Mouse (Mus musculus) C2C12 (cell line): ENCODE measurements around the gene Ush2a. TPM values are rescaled to one million over a fixed set of nuclear protein-coding genes. Genes with fewer than 3 reads are reported as not detected.

Experiments
- H3K27me3 ChIP-seq: one replicate; pipeline ENCODE4 v1.6.1; 2011; ENCODE audit not compliant: control insufficient read depth, insufficient read depth, insufficient read length
- H3K36me3 ChIP-seq: one replicate; pipeline ENCODE4 v1.6.1; 2011; ENCODE audit not compliant: control insufficient read depth, insufficient read depth
- H3K4me3 ChIP-seq: one replicate; pipeline ENCODE4 v1.5.1; 2011; ENCODE audit warnings: mild to moderate bottlenecking, control low read depth; ENCODE audit not compliant: poor library complexity, insufficient read depth, severe bottlenecking
- H3K79me2 ChIP-seq: one replicate; pipeline ENCODE4 v1.6.1; 2011; ENCODE audit not compliant: control insufficient read depth, insufficient read depth
- H3K79me3 ChIP-seq: one replicate; pipeline ENCODE4 v1.6.1; 2011; ENCODE audit warnings: low read depth, control low read depth
- H3ac ChIP-seq: one replicate; pipeline ENCODE3; 2011; ENCODE audit warnings: low read depth; ENCODE audit not compliant: control insufficient read depth, insufficient read length
- CEBPB ChIP-seq: IDR thresholded peaks from one replicate; pipeline ENCODE4 v1.6.1; 2011; ENCODE audit warnings: low read depth, mild to moderate bottlenecking, control low read depth, moderate library complexity
- CTCF ChIP-seq: IDR thresholded peaks from one replicate; pipeline ENCODE4 v1.5.1; 2011; ENCODE audit not compliant: control insufficient read depth, insufficient read depth, insufficient read length
- FOSL1 ChIP-seq: IDR thresholded peaks from one replicate; pipeline ENCODE4 v1.8.0; 2011; ENCODE audit warnings: mild to moderate bottlenecking, low read length; ENCODE audit not compliant: poor library complexity, insufficient read depth, severe bottlenecking
- MAX ChIP-seq: IDR thresholded peaks from one replicate; pipeline ENCODE4 v1.6.1; 2011; ENCODE audit warnings: mild to moderate bottlenecking, control low read depth
- MYOD1 ChIP-seq: IDR thresholded peaks from one replicate; pipeline ENCODE4 v1.6.1; 2011; ENCODE audit warnings: low read depth; ENCODE audit not compliant: control insufficient read depth, insufficient read length
- MYOG ChIP-seq: IDR thresholded peaks from one replicate; pipeline ENCODE4 v1.6.1; 2011; ENCODE audit not compliant: control insufficient read depth, insufficient read length; ENCODE audit errors: extremely low read depth
- USF1 ChIP-seq: IDR thresholded peaks from one replicate; pipeline ENCODE4 v1.6.1; 2011; ENCODE audit warnings: low read depth, mild to moderate bottlenecking, control low read depth, moderate library complexity
- polyA plus RNA-seq: library from polyadenylated mRNA; unstranded; fragments of >200 nt; fragmentation: generic; extraction: Trizol; gene quantifications from one replicate; pipeline ENCODE4 v1.2.1, GENCODE M21; 2012; ENCODE audit warnings: missing spikeins

Gene Ush2a
- polyA plus RNA-seq, 1 experiment: not detected

GRCm38 (mm10) chr1:188805069-188805468 is 543.2 kb downstream of the Ush2a start:
- Histone ChIP-seq H3K4me3 (no peak overlapping the region), H3K27me3 (no peaks in the 10 kb centered on the region), H3K79me3 (no peaks in the 10 kb centered on the region), H3ac (no peak overlapping the region), H3K79me2 (no peaks in the 10 kb centered on the region), H3K36me3 (no peaks in the 10 kb centered on the region)
- no peak for TF ChIP-seq MAX
- no peak for TF ChIP-seq CEBPB
- no peak for TF ChIP-seq USF1
- no peak for TF ChIP-seq CTCF
- TF ChIP-seq FOSL1: no peak
- TF ChIP-seq MYOD1: no peak
- TF ChIP-seq MYOG: no peak

DNA sequence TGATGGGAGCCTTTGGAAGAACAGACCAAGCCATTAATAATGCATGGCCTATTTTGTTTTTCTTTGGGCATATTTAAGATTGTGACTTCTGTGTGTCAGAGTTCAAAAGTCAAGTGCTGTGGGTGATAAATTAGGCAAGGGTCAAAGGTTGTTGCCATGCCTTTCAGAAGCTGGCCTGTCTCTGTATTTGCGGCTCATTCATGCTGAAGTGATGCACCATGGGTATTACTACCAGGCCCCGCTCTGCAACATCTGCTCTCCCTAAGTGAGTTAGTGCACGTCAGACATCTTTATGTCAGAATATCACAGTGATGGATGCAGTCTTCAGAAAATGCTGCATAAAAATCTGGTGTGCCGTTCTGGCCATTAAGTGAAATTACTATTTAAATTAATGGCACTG is 544.0 kb downstream of the Ush2a start:
- TF ChIP-seq MYOD1 (no peak), FOSL1 (no peak), MYOG (no peak), CTCF (no peak), CEBPB (no peak), MAX (no peak), USF1 (no peak)

GRCm38 (mm10) chr1:188810631-188811030 is 548.8 kb downstream of the Ush2a start:
- Histone ChIP-seq H3K4me3 (no peak overlapping the region), H3K79me3 (no peaks in the 10 kb centered on the region), H3K27me3 (no peaks in the 10 kb centered on the region), H3K79me2 (no peaks in the 10 kb centered on the region), H3K36me3 (no peaks in the 10 kb centered on the region), H3ac (no peak overlapping the region)
- no peak for TF ChIP-seq MYOD1
- no peak for TF ChIP-seq CTCF

More for the DNA sequence above, 544.0 kb downstream of the Ush2a start:
- no peaks in the 10 kb centered on the region for H3K79me3 ChIP-seq
- no peak overlapping the region for H3ac ChIP-seq
- no peak overlapping the region for H3K4me3 ChIP-seq
- H3K79me2 ChIP-seq: no peaks in the 10 kb centered on the region
- H3K27me3 ChIP-seq: no peaks in the 10 kb centered on the region
- no peaks in the 10 kb centered on the region for H3K36me3 ChIP-seq

- no peak for TF ChIP-seq USF1
- no peak for TF ChIP-seq CTCF
- TF ChIP-seq FOSL1: no peak
- no peak for TF ChIP-seq MYOD1
- no peak for TF ChIP-seq MAX
- TF ChIP-seq CEBPB: no peak
- TF ChIP-seq MYOG: no peak
- H3K79me3 ChIP-seq: no peaks in the 10 kb centered on the region
- H3K27me3 ChIP-seq: no peaks in the 10 kb centered on the region
- no peaks in the 10 kb centered on the region for H3K36me3 ChIP-seq
- no peak overlapping the region for H3K4me3 ChIP-seq
- no peaks in the 10 kb centered on the region for H3K79me2 ChIP-seq
- no peak overlapping the region for H3ac ChIP-seq
Measured at GRCm38 (mm10) chr1:188815072-188815471, 553.2 kb downstream of the Ush2a start.

GRCm38 (mm10) chr1:188824195-188824594 is 562.4 kb downstream of the Ush2a start:
- no peak for TF ChIP-seq FOSL1
- no peak for TF ChIP-seq CEBPB
- TF ChIP-seq MYOG: no peak
- TF ChIP-seq MYOD1: no peak
- no peak for TF ChIP-seq MAX
- no peak for TF ChIP-seq USF1
- no peak for TF ChIP-seq CTCF
- Histone ChIP-seq H3K79me3 (no peaks in the 10 kb centered on the region), H3K27me3 (no peaks in the 10 kb centered on the region), H3ac (no peak overlapping the region), H3K79me2 (no peaks in the 10 kb centered on the region), H3K36me3 (no peaks in the 10 kb centered on the region), H3K4me3 (no peak overlapping the region)

DNA sequence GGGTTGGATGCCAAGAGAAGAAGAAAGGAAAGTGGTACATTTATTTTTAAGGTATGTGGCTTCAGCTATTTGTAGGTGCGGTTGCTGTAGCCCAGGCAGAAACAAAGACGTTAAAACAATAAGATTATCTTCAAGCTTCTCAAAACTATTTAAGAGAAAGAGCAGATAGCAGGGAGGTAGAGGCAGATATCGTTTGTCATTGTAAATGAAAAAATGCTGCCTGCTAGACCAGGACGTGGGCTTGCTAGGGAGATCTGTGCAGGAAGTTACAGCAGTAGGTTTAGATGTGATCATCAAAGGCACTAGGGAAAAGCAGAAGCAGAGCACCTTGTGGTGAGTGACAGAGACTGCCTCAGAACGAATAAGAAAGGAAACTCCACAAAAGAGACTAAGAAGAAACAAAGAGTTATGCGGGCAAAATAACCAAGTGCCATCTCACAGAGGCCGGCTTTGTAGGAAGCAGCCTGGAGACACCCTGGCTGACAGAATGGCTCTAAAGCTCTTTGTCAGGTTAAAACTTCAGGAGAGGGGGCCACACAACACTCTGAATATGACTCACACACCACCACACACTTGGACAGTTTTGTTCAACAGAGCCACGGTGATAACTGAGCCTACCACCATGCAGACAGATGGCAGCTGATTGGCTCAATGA is 563.2 kb downstream of the Ush2a start:
- Histone ChIP-seq H3K36me3 (no peaks in the 10 kb centered on the region), H3K4me3 (no peak overlapping the region), H3ac (no peak overlapping the region), H3K79me2 (no peaks in the 10 kb centered on the region), H3K27me3 (no peaks in the 10 kb centered on the region), H3K79me3 (no peaks in the 10 kb centered on the region)
- no peak for TF ChIP-seq CEBPB
- TF ChIP-seq MYOG: no peak
- no peak for TF ChIP-seq MYOD1
